Mouse (Mus musculus) lung, embryonic 15.5 days (tissue): Measurements from ENCODE around the gene Ltbp2. TPM values are rescaled to one million over a fixed set of nuclear protein-coding genes. Genes with fewer than 3 reads are reported as not detected.

Source experiments
- ATAC-seq: fragments of 200-750 bp; cut with Nextera tagmentation; 2 replicates; pipeline ENCODE4 v1.8.0; 2017; ENCODE audit warnings: moderate number of reproducible peaks, borderline replicate concordance; ENCODE audit not compliant: low FRiP score, low TSS enrichment; ENCODE audit errors: extremely low read depth
- H3K27ac ChIP-seq: fragments of 300-500 bp; sonication (generic); 2 replicates; pipeline ENCODE4 v1.5.1; 2015; ENCODE audit warnings: moderate library complexity, mild to moderate bottlenecking, inconsistent platforms
- H3K27me3 ChIP-seq: fragments of 300-500 bp; sonication (generic); 2 replicates; pipeline ENCODE4 v1.6.1; 2015; ENCODE audit warnings: inconsistent platforms
- H3K36me3 ChIP-seq: fragments of 300-500 bp; sonication (generic); 2 replicates; pipeline ENCODE4 v1.6.1; 2015; ENCODE audit warnings: inconsistent platforms
- H3K4me1 ChIP-seq: fragments of 300-500 bp; sonication (generic); 2 replicates; pipeline ENCODE4 v1.6.1; 2015; ENCODE audit warnings: inconsistent platforms
- H3K4me2 ChIP-seq: fragments of 300-500 bp; sonication (generic); 2 replicates; pipeline ENCODE4 v1.6.1; 2015; ENCODE audit warnings: inconsistent platforms, mild to moderate bottlenecking, moderate library complexity
- H3K4me3 ChIP-seq: fragments of 300-500 bp; sonication (generic); 2 replicates; pipeline ENCODE4 v1.5.1; 2015; ENCODE audit warnings: mild to moderate bottlenecking, inconsistent platforms
- H3K9ac ChIP-seq: fragments of 300-500 bp; sonication (generic); 2 replicates; pipeline ENCODE4 v1.6.1; 2015; ENCODE audit warnings: inconsistent platforms
- H3K9me3 ChIP-seq: fragments of 300-500 bp; sonication (generic); 2 replicates; pipeline ENCODE4 v1.6.1; 2016; ENCODE audit warnings: inconsistent platforms
- WGBS: fragments of 180-500 bp; shearing (Covaris S2); methylation state at CpG from one replicate; pipeline ENCODE4 v1.1.7; 2015; 5-methylcytosine and 5-hydroxymethylcytosine counted together
- polyA plus RNA-seq: library from polyadenylated mRNA; unstranded; fragments of >200 nt; fragmentation: Nextera tagmentation; extraction: Ambion mirVana; gene quantifications from 2 replicates; pipeline ENCODE4 v1.2.1, GENCODE M21; 2015

Gene Ltbp2
- polyA plus RNA-seq, 1 experiment from 2014 or later = 15.1 TPM

- no peak overlapping the region for H3K4me3 ChIP-seq
- peaks cover 39% of the 10 kb centered on the region for H3K4me1 ChIP-seq
- H3K36me3 ChIP-seq = peaks cover 38% of the 10 kb centered on the region
- no peak for ATAC-seq
- 89% methylated on average over 15 of the region's 15 CpGs for WGBS
- H3K27ac ChIP-seq = no peak overlapping the region
- H3K27me3 ChIP-seq = no peaks in the 10 kb centered on the region
- no peak overlapping the region for H3K4me2 ChIP-seq
- no peak overlapping the region for H3K9ac ChIP-seq
- H3K9me3 ChIP-seq = no peaks in the 10 kb centered on the region
Observed at GRCm38 (mm10) chr12:84765506-84765905, 110.8 kb downstream of the Ltbp2 start.

GRCm38 (mm10) chr12:84764756-84765155 lies 111.6 kb downstream of the Ltbp2 start:
- no peak overlapping the region for H3K9ac ChIP-seq
- no peak for ATAC-seq
- H3K4me2 ChIP-seq = no peak overlapping the region
- 77% methylated on average over 7 of the region's 7 CpGs for WGBS
- H3K27me3 ChIP-seq = no peaks in the 10 kb centered on the region
- peaks cover 35% of the 10 kb centered on the region for H3K4me1 ChIP-seq
- no peak overlapping the region for H3K4me3 ChIP-seq
- peaks cover 46% of the 10 kb centered on the region for H3K36me3 ChIP-seq
- no peaks in the 10 kb centered on the region for H3K9me3 ChIP-seq
- no peak overlapping the region for H3K27ac ChIP-seq

GRCm38 (mm10) chr12:84763577-84764218 lies 112.6 kb downstream of the Ltbp2 start:
- no peak overlapping the region for H3K4me2 ChIP-seq
- H3K9me3 ChIP-seq = no peaks in the 10 kb centered on the region
- ATAC-seq = no peak
- H3K4me3 ChIP-seq = no peak overlapping the region
- peaks cover 26% of the 10 kb centered on the region for H3K4me1 ChIP-seq
- H3K9ac ChIP-seq = no peak overlapping the region
- WGBS = 68% methylated on average over 13 of the region's 13 CpGs
- peaks cover 56% of the 10 kb centered on the region for H3K36me3 ChIP-seq
- no peaks in the 10 kb centered on the region for H3K27me3 ChIP-seq
- no peak overlapping the region for H3K27ac ChIP-seq

GRCm38 (mm10) chr12:84762532-84762931 lies 113.8 kb downstream of the Ltbp2 start:
- no peak for ATAC-seq
- H3K4me2 ChIP-seq = no peak overlapping the region
- no peak overlapping the region for H3K4me3 ChIP-seq
- no peaks in the 10 kb centered on the region for H3K9me3 ChIP-seq
- no peaks in the 10 kb centered on the region for H3K27me3 ChIP-seq
- H3K27ac ChIP-seq = no peak overlapping the region
- 69% methylated on average over 5 of the region's 5 CpGs for WGBS
- H3K4me1 ChIP-seq = peaks cover 16% of the 10 kb centered on the region
- peaks cover 67% of the 10 kb centered on the region for H3K36me3 ChIP-seq
- H3K9ac ChIP-seq = no peak overlapping the region

- WGBS = 82% methylated on average over 2 of the region's 2 CpGs
- no peak for ATAC-seq
- H3K36me3 ChIP-seq = peaks cover 81% of the 10 kb centered on the region
Observed at GRCm38 (mm10) chr12:84759063-84759462, 117.3 kb downstream of the Ltbp2 start.

GRCm38 (mm10) chr12:84756016-84756415 lies 120.3 kb downstream of the Ltbp2 start:
- 89% methylated on average over 10 of the region's 10 CpGs for WGBS
- peaks cover 62% of the 10 kb centered on the region for H3K36me3 ChIP-seq
- ATAC-seq = no peak; the same call in 1 of the 2 replicates

More at GRCm38 (mm10) chr12:84759063-84759462, 117.3 kb downstream of the Ltbp2 start:
- Histone ChIP-seq H3K9ac (no peak overlapping the region), H3K27me3 (no peaks in the 10 kb centered on the region), H3K4me3 (no peak overlapping the region), H3K27ac (no peak overlapping the region), H3K9me3 (no peaks in the 10 kb centered on the region), H3K4me1 (no peaks in the 10 kb centered on the region), H3K4me2 (no peak overlapping the region)

GRCm38 (mm10) chr12:84755008-84755695 lies 121.2 kb downstream of the Ltbp2 start:
- no peak for ATAC-seq
- Histone ChIP-seq H3K36me3 (peaks cover 53% of the 10 kb centered on the region), H3K4me3 (no peak overlapping the region), H3K4me1 (no peaks in the 10 kb centered on the region), H3K4me2 (no peak overlapping the region), H3K9me3 (no peaks in the 10 kb centered on the region), H3K27me3 (no peaks in the 10 kb centered on the region), H3K9ac (no peak overlapping the region), H3K27ac (no peak overlapping the region)
- 67% methylated on average over 16 of the region's 16 CpGs for WGBS

More at GRCm38 (mm10) chr12:84756016-84756415, 120.3 kb downstream of the Ltbp2 start:
- Histone ChIP-seq H3K27ac (no peak overlapping the region), H3K27me3 (no peaks in the 10 kb centered on the region), H3K4me3 (no peak overlapping the region), H3K9me3 (no peaks in the 10 kb centered on the region), H3K4me1 (no peaks in the 10 kb centered on the region), H3K9ac (no peak overlapping the region), H3K4me2 (no peak overlapping the region)

- H3K27ac ChIP-seq = no peak overlapping the region
- WGBS = 39% methylated on average over 14 of the region's 14 CpGs
- H3K36me3 ChIP-seq = peaks cover 27% of the 10 kb centered on the region
- H3K27me3 ChIP-seq = no peaks in the 10 kb centered on the region
- no peak overlapping the region for H3K4me2 ChIP-seq
- no peak overlapping the region for H3K9ac ChIP-seq
- H3K9me3 ChIP-seq = no peaks in the 10 kb centered on the region
- no peak for ATAC-seq
- H3K4me3 ChIP-seq = no peak overlapping the region
- H3K4me1 ChIP-seq = no peaks in the 10 kb centered on the region
Observed at GRCm38 (mm10) chr12:84752131-84752977, 124.0 kb downstream of the Ltbp2 start.

GRCm38 (mm10) chr12:84750661-84751060 lies 125.7 kb downstream of the Ltbp2 start:
- 39% methylated on average over 14 of the region's 14 CpGs for WGBS
- no peaks in the 10 kb centered on the region for H3K4me1 ChIP-seq
- peaks cover 10% of the 10 kb centered on the region; the same call in 1 of the 2 replicates for H3K36me3 ChIP-seq
- H3K9ac ChIP-seq = no peak overlapping the region
- H3K4me3 ChIP-seq = no peak overlapping the region
- H3K27me3 ChIP-seq = no peaks in the 10 kb centered on the region
- no peak overlapping the region for H3K4me2 ChIP-seq
- no peak overlapping the region for H3K27ac ChIP-seq
- no peak for ATAC-seq
- H3K9me3 ChIP-seq = no peaks in the 10 kb centered on the region

- Histone ChIP-seq H3K27me3 (no peaks in the 10 kb centered on the region), H3K36me3 (no peaks in the 10 kb centered on the region), H3K9ac (no peak overlapping the region), H3K9me3 (no peaks in the 10 kb centered on the region), H3K4me3 (no peak overlapping the region), H3K4me2 (no peak overlapping the region), H3K4me1 (no peaks in the 10 kb centered on the region), H3K27ac (no peak overlapping the region)
- WGBS = 58% methylated on average over 3 of the region's 3 CpGs
- no peak for ATAC-seq
Observed at GRCm38 (mm10) chr12:84748134-84748533, 128.2 kb downstream of the Ltbp2 start.

GRCm38 (mm10) chr12:84745700-84746099 lies 130.6 kb downstream of the Ltbp2 start:
- no peak overlapping the region for H3K9ac ChIP-seq
- no peak overlapping the region for H3K27ac ChIP-seq
- H3K9me3 ChIP-seq = no peaks in the 10 kb centered on the region
- WGBS = 52% methylated on average over 4 of the region's 4 CpGs
- no peaks in the 10 kb centered on the region for H3K27me3 ChIP-seq
- no peak overlapping the region for H3K4me3 ChIP-seq
- H3K36me3 ChIP-seq = no peaks in the 10 kb centered on the region
- ATAC-seq = no peak
- H3K4me2 ChIP-seq = no peak overlapping the region
- no peaks in the 10 kb centered on the region for H3K4me1 ChIP-seq

- H3K27ac ChIP-seq = no peak overlapping the region
- H3K4me1 ChIP-seq = no peaks in the 10 kb centered on the region
- no peak overlapping the region for H3K9ac ChIP-seq
- H3K4me2 ChIP-seq = no peak overlapping the region
- ATAC-seq = no peak
- WGBS = 76% methylated on average over 10 of the region's 10 CpGs
- H3K27me3 ChIP-seq = no peaks in the 10 kb centered on the region
- no peaks in the 10 kb centered on the region for H3K9me3 ChIP-seq
- no peaks in the 10 kb centered on the region for H3K36me3 ChIP-seq
- H3K4me3 ChIP-seq = no peak overlapping the region
Observed at GRCm38 (mm10) chr12:84743496-84743895, 132.8 kb downstream of the Ltbp2 start.
